Mouse (Mus musculus) adrenal gland, adult 2 months (tissue): Measurements from ENCODE around the gene Top2b. TPM values are rescaled to one million over a fixed set of nuclear protein-coding genes. Genes with fewer than 3 reads are reported as not detected.

Experiments
- DNase-seq: peaks from one replicate; pipeline ENCODE4 v3.0.0; 2021
- long read RNA-seq: library from polyadenylated mRNA; stranded (forward); transcript quantifications from one replicate; pipeline ENCODE4 v2.0.0, GENCODE M21; 2021
- polyA plus RNA-seq: library from polyadenylated mRNA; depleted of rRNA; stranded (reverse); fragments of >200 nt; gene quantifications from 2 replicates; pipeline ENCODE4 v1.2.3, GENCODE M21; 2012; rRNA removed
- total RNA-seq, 2 experiments: library from RNA; stranded (reverse); gene quantifications; 2 replicates each; pipeline ENCODE4 v1.2.3; 2021

The Top2b gene
- total RNA-seq = 10 to 100 TPM; 68.7 to 80.1 TPM
- 4.3 and 5.6 TPM in 2 replicates for polyA plus RNA-seq
- long read RNA-seq, full-length matches to known transcripts = 12 of 18 reads
- long read RNA-seq, partial matches to known transcripts = 3 of 18 reads
- long read RNA-seq, other reads (novel, unspliced or antisense) = 3 of 18 reads

- peak; percentile 98 for DNase-seq
Measured at GRCm38 (mm10) chr14:16364878-16365337, at the start of gene Top2b. TSS of gene Top2b (plus strand) at chr14:16365179.

- no peak for DNase-seq
Measured at GRCm38 (mm10) chr14:16316715-16317114, 48.3 kb upstream of the Top2b start.

GRCm38 (mm10) chr14:16319818-16320217, 45.2 kb upstream of the Top2b start:
- no peak for DNase-seq

- no peak for DNase-seq
Measured at GRCm38 (mm10) chr14:16324394-16324793, 40.6 kb upstream of the Top2b start.

- no peak for DNase-seq
Measured at GRCm38 (mm10) chr14:16325208-16325607, 39.8 kb upstream of the Top2b start.

- peak; percentile 15 for DNase-seq
Measured at GRCm38 (mm10) chr14:16328531-16328930, 36.4 kb upstream of the Top2b start.

- no peak for DNase-seq
Measured at GRCm38 (mm10) chr14:16328959-16329480, 36.0 kb upstream of the Top2b start.

GRCm38 (mm10) chr14:16329756-16330155, 35.2 kb upstream of the Top2b start:
- no peak for DNase-seq

GRCm38 (mm10) chr14:16334260-16334659, 30.7 kb upstream of the Top2b start:
- DNase-seq = no peak

- no peak for DNase-seq
Measured at GRCm38 (mm10) chr14:16335835-16336417, 29.1 kb upstream of the Top2b start.

- DNase-seq = no peak
Measured at GRCm38 (mm10) chr14:16347505-16347904, 17.5 kb upstream of the Top2b start.

GRCm38 (mm10) chr14:16359704-16360103, 5.3 kb upstream of the Top2b start:
- DNase-seq = no peak

- DNase-seq = peak; percentile 81
Measured at GRCm38 (mm10) chr14:16364161-16364831, 683 bp upstream of the Top2b start.

- peak; percentile 85 for DNase-seq
Measured at GRCm38 (mm10) chr14:16365362-16366173, 589 bp downstream of the Top2b start.

GRCm38 (mm10) chr14:16366174-16366889, 1.4 kb downstream of the Top2b start:
- no peak for DNase-seq

- no peak for DNase-seq
Measured at GRCm38 (mm10) chr14:16366986-16367385, 2.0 kb downstream of the Top2b start.

- DNase-seq = no peak
Measured at GRCm38 (mm10) chr14:16372761-16373160, 7.8 kb downstream of the Top2b start.

GRCm38 (mm10) chr14:16373190-16373589, 8.2 kb downstream of the Top2b start:
- no peak for DNase-seq

- peak; percentile 73 for DNase-seq
Measured at GRCm38 (mm10) chr14:16379917-16380570, 15.1 kb downstream of the Top2b start.

GRCm38 (mm10) chr14:16384783-16385182, 19.8 kb downstream of the Top2b start:
- no peak for DNase-seq

- no peak for DNase-seq
Measured at GRCm38 (mm10) chr14:16405187-16405586, 40.2 kb downstream of the Top2b start.
